Mouse (Mus musculus): Measurements from ENCODE around the gene Cltc. TPM values are rescaled to one million over a fixed set of nuclear protein-coding genes. Genes with fewer than 3 reads are reported as not detected.

Gene Cltc
- polyA plus RNA-seq, 1 experiment from 2014 or later: 118 TPM

DNA sequence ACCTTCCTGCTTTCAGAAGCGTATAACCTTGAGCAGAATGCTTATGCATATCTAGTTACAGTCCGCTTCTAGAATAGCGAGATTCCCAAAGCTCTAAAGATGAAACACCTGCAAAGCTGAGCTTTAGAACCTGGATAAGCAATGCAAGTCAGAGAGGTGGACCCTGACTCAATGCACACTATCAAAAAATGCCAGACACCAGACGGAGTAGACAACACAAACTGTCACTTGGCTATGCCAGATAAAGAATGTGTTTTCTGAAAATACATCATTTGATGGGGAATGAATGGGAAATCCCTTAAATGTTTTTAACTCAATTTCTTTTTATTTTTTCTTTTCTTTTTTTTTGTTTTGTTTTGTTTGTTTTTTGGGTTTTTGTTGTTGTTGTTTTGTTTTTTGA lies 81.8 kb downstream of the Cltc start:
- no peaks in the 10 kb centered on the region for H3K36me3 ChIP-seq
- H3K9me3 ChIP-seq: no peaks in the 10 kb centered on the region
- H3K27me3 ChIP-seq: no peaks in the 10 kb centered on the region
- H3K4me2 ChIP-seq: no peak overlapping the region
- ATAC-seq (ENCODE audit: insufficient number of reproducible peaks, low FRiP score, low TSS enrichment, low read depth): no peak
- H3K4me1 ChIP-seq: no peaks in the 10 kb centered on the region
- 84% methylated on average over 4 of the region's 4 CpGs for WGBS
- H3K4me3 ChIP-seq: no peak overlapping the region
- no peak overlapping the region for H3K9ac ChIP-seq
- H3K27ac ChIP-seq: no peak overlapping the region

- Histone ChIP-seq H3K4me3 (no peak overlapping the region), H3K27me3 (no peaks in the 10 kb centered on the region), H3K27ac (no peak overlapping the region), H3K4me1 (no peaks in the 10 kb centered on the region), H3K9me3 (no peaks in the 10 kb centered on the region), H3K36me3 (no peaks in the 10 kb centered on the region), H3K9ac (no peak overlapping the region), H3K4me2 (no peak overlapping the region)
- ATAC-seq (ENCODE audit: insufficient number of reproducible peaks, low FRiP score, low TSS enrichment, low read depth): no peak
- WGBS: 86% methylated on average over 3 of the region's 3 CpGs
Observed at GRCm38 (mm10) chr11:86672772-86673171, 84.6 kb downstream of the Cltc start.

DNA sequence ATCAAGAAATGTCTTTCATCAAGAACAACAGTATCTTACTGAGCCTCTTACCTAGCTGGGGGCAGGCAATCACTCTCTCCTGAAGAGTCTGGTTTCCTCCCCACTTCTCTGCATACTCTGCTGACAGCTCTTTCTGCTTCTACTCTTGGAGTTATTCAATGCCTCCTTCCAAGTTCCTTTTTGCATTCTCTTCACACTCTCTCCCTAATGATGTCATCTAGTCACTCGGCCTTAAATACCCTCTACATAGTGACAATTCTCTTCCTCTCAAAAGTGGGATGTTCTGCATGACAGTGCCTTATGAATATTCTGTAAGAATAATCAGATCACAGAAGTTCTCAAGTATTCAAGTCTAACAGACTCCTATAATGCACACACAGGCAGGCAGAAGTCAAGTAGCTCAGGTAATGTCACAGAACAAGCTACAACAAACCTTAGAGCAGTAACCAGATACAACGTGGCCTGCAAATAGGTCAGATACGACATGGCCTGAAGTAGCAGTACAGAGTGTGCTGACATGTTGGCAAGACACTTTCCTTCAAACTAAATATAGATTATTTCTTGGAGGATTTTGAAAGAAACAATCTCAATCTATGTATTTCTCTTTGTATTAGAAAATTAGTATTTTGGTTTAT lies 86.2 kb downstream of the Cltc start:
- Histone ChIP-seq H3K9ac (no peak overlapping the region), H3K27ac (no peak overlapping the region), H3K9me3 (no peaks in the 10 kb centered on the region), H3K36me3 (no peaks in the 10 kb centered on the region), H3K4me2 (no peak overlapping the region), H3K4me1 (no peaks in the 10 kb centered on the region), H3K27me3 (no peaks in the 10 kb centered on the region), H3K4me3 (no peak overlapping the region)
- WGBS: 71% methylated on average over 3 of the region's 3 CpGs
- no peak for ATAC-seq (ENCODE audit: insufficient number of reproducible peaks, low FRiP score, low TSS enrichment, low read depth)

GRCm38 (mm10) chr11:86668169-86668568 lies 89.2 kb downstream of the Cltc start:
- Histone ChIP-seq H3K36me3 (peaks cover 15% of the 10 kb centered on the region), H3K4me1 (no peaks in the 10 kb centered on the region), H3K4me2 (no peak overlapping the region), H3K9ac (no peak overlapping the region), H3K4me3 (no peak overlapping the region), H3K27me3 (no peaks in the 10 kb centered on the region), H3K9me3 (no peaks in the 10 kb centered on the region), H3K27ac (no peak overlapping the region)
- no peak for ATAC-seq (ENCODE audit: insufficient number of reproducible peaks, low FRiP score, low TSS enrichment, low read depth)
- WGBS: 90% methylated on average over 3 of the region's 3 CpGs

DNA sequence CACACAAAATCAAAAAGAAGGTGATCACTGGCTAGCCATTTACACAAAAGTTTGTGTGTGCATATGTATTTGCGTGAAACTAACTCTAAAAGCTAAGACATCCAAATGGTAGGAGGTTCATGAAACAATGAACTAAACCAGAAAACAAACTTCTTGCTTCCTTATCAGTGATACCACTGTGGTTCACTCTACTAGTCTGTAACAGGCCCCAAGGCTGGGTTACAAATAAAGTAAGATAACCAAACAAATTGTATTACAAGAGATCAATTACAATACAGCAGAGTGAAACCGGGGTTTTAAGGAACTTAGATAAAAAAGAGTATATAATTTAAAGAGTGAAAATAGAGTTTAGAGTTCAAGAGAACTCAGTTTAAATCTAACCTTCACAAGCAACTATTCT lies 89.8 kb downstream of the Cltc start:
- H3K9ac ChIP-seq: no peak overlapping the region
- H3K4me1 ChIP-seq: no peaks in the 10 kb centered on the region
- peaks cover 19% of the 10 kb centered on the region for H3K36me3 ChIP-seq
- H3K9me3 ChIP-seq: no peaks in the 10 kb centered on the region
- ATAC-seq (ENCODE audit: insufficient number of reproducible peaks, low FRiP score, low TSS enrichment, low read depth): no peak
- no peak overlapping the region for H3K27ac ChIP-seq
- WGBS: 94% methylated on average over 2 of the region's 2 CpGs
- no peak overlapping the region for H3K4me2 ChIP-seq
- H3K27me3 ChIP-seq: no peaks in the 10 kb centered on the region
- H3K4me3 ChIP-seq: no peak overlapping the region

DNA sequence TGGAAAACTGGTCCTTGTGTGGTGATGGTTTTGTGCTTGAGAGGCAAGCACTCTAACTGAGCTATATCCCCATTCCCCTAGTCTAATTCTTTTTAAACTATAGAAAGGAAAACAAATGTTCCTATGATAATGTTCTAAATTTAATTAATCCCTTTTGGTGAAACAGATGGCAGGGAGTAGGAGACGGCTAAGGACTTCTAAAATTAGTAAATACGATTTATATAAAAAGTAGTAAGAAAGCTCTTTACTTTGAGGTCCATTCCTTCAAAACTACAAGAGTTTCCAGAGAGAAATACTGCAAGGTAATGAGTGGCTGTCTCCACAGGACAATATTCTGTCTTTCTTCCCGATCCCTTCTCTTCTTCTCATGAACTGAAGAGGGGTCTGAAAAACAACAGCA lies 93.0 kb downstream of the Cltc start:
- H3K4me2 ChIP-seq: no peak overlapping the region
- no peak overlapping the region for H3K4me3 ChIP-seq
- ATAC-seq (ENCODE audit: insufficient number of reproducible peaks, low FRiP score, low TSS enrichment, low read depth): no peak
- H3K36me3 ChIP-seq: peaks cover 34% of the 10 kb centered on the region
- H3K9ac ChIP-seq: no peak overlapping the region
- no peaks in the 10 kb centered on the region for H3K4me1 ChIP-seq
- no peaks in the 10 kb centered on the region for H3K27me3 ChIP-seq
- no peaks in the 10 kb centered on the region for H3K9me3 ChIP-seq
- no peak overlapping the region for H3K27ac ChIP-seq
- 86% methylated on average over 3 of the region's 3 CpGs for WGBS

GRCm38 (mm10) chr11:86663977-86664376 lies 93.4 kb downstream of the Cltc start:
- Histone ChIP-seq H3K36me3 (peaks cover 34% of the 10 kb centered on the region), H3K4me2 (no peak overlapping the region), H3K4me1 (no peaks in the 10 kb centered on the region), H3K9ac (no peak overlapping the region), H3K27me3 (no peaks in the 10 kb centered on the region), H3K4me3 (no peak overlapping the region), H3K9me3 (no peaks in the 10 kb centered on the region), H3K27ac (no peak overlapping the region)
- ATAC-seq (ENCODE audit: insufficient number of reproducible peaks, low FRiP score, low TSS enrichment, low read depth): no peak

- Histone ChIP-seq H3K4me3 (no peak overlapping the region), H3K36me3 (peaks cover 34% of the 10 kb centered on the region), H3K4me2 (no peak overlapping the region), H3K9me3 (no peaks in the 10 kb centered on the region), H3K4me1 (no peaks in the 10 kb centered on the region), H3K27ac (no peak overlapping the region), H3K27me3 (no peaks in the 10 kb centered on the region), H3K9ac (no peak overlapping the region)
- no peak for ATAC-seq (ENCODE audit: insufficient number of reproducible peaks, low FRiP score, low TSS enrichment, low read depth)
- WGBS: 92% methylated on average over 8 of the region's 8 CpGs
Observed at GRCm38 (mm10) chr11:86662986-86663895, 94.1 kb downstream of the Cltc start.

DNA sequence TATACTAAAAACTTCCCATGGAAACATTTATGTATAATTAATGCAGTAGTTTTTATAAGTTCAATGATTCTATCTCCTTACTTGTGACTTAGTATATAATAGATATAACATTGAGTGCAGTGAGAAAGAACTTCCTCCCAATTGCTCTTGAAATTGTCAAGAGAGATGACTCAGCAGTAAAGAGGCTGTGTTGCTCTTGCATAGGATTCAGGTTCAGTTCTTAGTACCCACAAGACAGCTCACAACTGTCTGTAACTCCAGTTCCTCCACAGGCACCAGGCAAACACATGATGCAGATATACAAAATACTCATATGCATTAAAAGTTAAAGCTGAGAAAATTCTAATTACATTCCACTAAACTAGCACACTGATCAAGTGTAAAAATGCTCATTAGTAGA lies 99.5 kb downstream of the Cltc start:
- Histone ChIP-seq H3K4me2 (no peak overlapping the region), H3K27ac (no peak overlapping the region), H3K4me3 (no peak overlapping the region), H3K27me3 (no peaks in the 10 kb centered on the region), H3K9ac (no peak overlapping the region), H3K9me3 (no peaks in the 10 kb centered on the region), H3K4me1 (no peaks in the 10 kb centered on the region), H3K36me3 (peaks cover 17% of the 10 kb centered on the region; the same call in 1 of the 2 replicates)
- ATAC-seq (ENCODE audit: insufficient number of reproducible peaks, low FRiP score, low TSS enrichment, low read depth): no peak

- no peaks in the 10 kb centered on the region for H3K27me3 ChIP-seq
- no peak overlapping the region for H3K9ac ChIP-seq
- no peak overlapping the region for H3K4me2 ChIP-seq
- peaks cover 13% of the 10 kb centered on the region; the same call in 1 of the 2 replicates for H3K36me3 ChIP-seq
- H3K9me3 ChIP-seq: no peaks in the 10 kb centered on the region
- no peak for ATAC-seq (ENCODE audit: insufficient number of reproducible peaks, low FRiP score, low TSS enrichment, low read depth)
- no peak overlapping the region for H3K4me3 ChIP-seq
- H3K4me1 ChIP-seq: no peaks in the 10 kb centered on the region
- no peak overlapping the region for H3K27ac ChIP-seq
- WGBS: 74% methylated on average over 4 of the region's 4 CpGs
Observed at GRCm38 (mm10) chr11:86656849-86657567, 100.4 kb downstream of the Cltc start.

- Histone ChIP-seq H3K27ac (no peak overlapping the region), H3K9ac (no peak overlapping the region), H3K4me3 (no peak overlapping the region), H3K27me3 (no peaks in the 10 kb centered on the region), H3K4me2 (no peak overlapping the region), H3K36me3 (peaks cover 3% of the 10 kb centered on the region; the same call in 1 of the 2 replicates), H3K4me1 (no peaks in the 10 kb centered on the region), H3K9me3 (no peaks in the 10 kb centered on the region)
- no peak for ATAC-seq (ENCODE audit: insufficient number of reproducible peaks, low FRiP score, low TSS enrichment, low read depth)
- 44% methylated on average over 1 of the region's 1 CpGs for WGBS
Observed at GRCm38 (mm10) chr11:86655671-86656070, 101.7 kb downstream of the Cltc start.

DNA sequence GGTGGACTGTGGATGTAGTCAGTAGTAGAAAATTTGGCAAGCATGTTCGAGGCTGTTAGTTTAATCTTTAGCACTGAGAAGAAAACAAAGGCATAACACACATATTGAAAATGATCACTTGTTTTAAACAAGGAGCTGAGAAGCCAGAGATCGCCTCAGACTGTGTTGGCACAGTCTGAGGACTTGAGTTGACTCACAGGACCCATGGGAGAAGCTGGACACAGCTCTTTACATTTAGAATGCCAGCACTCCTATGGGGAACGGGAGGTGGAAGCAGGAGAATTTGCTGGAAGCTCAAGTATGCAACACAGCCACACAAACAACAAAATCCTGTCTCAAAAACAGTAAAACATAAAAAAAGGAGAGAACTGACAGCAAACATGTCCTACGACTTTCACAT lies 103.3 kb downstream of the Cltc start:
- Histone ChIP-seq H3K9me3 (no peaks in the 10 kb centered on the region), H3K36me3 (no peaks in the 10 kb centered on the region; the same call in 1 of the 2 replicates), H3K4me3 (no peak overlapping the region), H3K9ac (no peak overlapping the region), H3K4me1 (no peaks in the 10 kb centered on the region), H3K4me2 (no peak overlapping the region), H3K27ac (peak overlapping the region; percentile 51; the same call in 1 of the 2 replicates), H3K27me3 (no peaks in the 10 kb centered on the region)
- 72% methylated on average over 4 of the region's 4 CpGs for WGBS
- ATAC-seq (ENCODE audit: insufficient number of reproducible peaks, low FRiP score, low TSS enrichment, low read depth): no peak

All from limb, embryonic 15.5 days (tissue).